Mouse (Mus musculus): ENCODE results near the gene Mob1a.

DNA sequence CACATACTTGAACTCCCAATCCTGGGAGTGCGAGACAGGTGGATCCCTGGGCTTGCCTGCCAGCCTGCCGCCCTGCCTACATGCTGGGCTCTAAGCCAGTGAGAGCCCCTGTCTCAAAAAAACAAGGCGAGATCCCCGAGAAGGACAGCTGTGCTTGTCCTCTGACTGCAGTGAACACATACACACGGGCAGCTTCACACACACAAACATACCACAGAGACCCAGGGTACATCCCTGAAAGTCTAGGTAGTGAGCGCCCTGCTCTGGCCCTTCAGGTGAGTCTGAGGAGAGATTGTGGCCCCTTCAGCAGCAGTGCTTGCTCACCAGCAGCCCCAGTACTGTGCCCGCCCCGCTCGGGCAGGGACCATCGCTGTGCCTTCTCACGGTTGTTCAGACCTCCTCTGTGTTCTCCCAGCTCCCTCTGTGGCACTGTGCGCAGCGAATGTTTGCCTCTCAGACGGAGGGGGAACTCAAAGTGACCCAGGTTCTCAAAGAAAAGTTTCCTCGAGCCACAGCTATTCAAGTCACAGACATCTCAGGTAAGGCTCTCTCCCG is 25.1 kb downstream of the Mob1a start:
- no peak for TF ChIP-seq CTCF (IDR thresholded peaks at IDR 0.05; ENCODE audit: borderline replicate concordance, insufficient read depth, low read depth, low read length)
- no peak for TF ChIP-seq POLR2A (IDR thresholded peaks at IDR 0.05; ENCODE audit: borderline replicate concordance, insufficient read depth, low read length)
